Mouse (Mus musculus): ENCODE results near the gene Rpl27.
"Not testable (repeated sequence)": the region's sequence is repeated elsewhere in the genome, so short reads cannot be mapped to it uniquely, and the experiment has no call there.

Rpl27 gene

DNA sequence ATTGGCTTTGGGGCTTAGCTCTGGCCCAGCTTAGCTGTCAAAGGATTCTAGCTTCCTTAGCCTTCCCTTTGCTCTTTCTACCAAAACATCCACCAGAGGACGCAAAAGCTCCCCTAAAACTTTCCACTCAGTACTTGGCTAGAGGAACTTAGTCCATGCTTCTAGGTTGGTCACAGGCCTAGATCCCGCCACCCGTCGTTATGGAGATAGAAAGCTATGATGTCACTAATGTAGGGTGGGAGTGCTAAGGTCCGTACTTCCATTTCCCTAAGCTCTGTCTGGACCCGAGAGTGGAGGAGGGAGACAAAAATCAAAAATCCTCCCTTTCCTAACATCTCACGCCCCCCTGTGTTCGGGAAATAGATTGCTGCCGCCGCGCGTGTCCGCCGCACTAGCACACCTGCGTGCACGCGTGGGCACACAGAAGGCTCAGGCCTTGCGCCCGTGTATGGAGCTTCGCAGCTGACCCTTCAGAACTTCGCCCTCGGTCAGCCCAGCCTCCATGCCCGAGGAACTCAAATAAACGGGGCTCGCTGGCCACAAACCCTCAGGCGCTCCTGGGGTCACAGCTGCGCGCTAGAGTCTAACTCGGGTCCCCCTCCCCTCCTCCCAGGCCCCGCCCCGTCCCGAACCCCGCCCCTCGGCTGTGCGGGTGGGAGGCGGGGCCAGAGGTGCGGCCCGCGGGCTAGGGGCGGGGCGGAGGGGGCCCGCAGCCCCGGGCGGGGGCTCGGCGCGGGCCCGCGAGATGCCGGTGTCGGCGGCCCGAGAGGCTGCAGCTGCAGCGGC is 25.6 kb downstream of the Rpl27 start:
- ATAC-seq (ENCODE audit: low TSS enrichment), result peak; percentile 38

DNA sequence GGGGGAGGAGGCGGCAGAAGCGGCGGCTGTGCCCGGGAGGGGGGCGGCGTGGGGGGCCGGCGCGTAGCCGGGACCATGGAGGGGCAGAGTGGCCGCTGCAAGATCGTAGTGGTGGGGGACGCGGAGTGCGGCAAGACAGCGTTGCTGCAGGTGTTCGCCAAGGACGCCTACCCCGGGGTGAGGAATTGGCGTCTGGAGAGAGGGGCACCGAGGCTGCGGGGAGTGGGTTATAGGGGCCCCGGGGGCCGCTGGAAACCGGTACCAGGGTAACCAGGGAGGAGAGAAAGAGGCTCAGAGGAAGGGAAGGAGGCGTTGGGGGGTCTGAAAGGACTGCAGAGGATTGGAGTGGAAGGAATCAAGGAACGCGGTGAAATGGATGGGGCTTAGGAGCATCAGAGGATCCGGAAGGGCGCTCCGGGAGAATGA is 26.2 kb downstream of the Rpl27 start:
- ATAC-seq (ENCODE audit: low TSS enrichment), result no peak

DNA sequence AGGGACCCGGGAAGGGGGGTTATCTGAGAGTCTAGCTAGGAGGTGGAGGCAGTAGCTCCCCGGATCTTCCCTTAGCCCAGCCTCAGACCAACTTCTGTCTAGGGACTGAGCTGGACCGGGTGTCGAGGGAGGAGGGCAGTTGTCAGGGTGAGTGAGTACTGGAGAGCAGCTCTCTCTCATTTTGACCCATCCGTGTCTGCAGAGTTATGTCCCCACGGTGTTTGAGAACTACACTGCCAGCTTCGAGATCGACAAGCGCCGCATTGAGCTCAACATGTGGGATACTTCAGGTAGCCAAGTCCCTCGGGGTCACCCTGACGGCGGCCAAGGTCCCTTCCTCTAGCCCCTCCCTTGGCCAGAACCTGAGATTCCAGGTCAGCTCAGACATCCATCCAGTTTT is 26.6 kb downstream of the Rpl27 start:
- no peak for ATAC-seq (ENCODE audit: low TSS enrichment)

DNA sequence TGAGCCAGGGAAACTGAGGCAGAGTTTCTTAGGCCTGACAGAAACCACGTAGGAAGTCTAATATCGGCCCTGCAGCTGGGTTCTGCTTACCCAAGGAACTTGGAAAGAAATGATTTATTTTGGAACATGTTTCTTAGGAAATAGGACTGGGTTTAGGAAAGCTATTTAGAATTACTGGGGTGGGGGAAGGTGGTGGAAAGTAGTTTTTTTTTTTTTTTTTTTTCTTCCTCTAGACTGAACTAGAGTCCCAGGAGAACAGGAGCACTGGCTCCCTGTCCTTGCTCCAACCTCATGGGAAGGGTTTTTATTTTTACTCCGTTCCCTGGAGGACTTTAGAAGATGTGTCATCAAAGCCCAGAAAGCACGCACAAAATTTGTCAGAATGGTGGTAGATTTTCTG is 27.1 kb downstream of the Rpl27 start:
- no peak for ATAC-seq (ENCODE audit: low TSS enrichment)

DNA sequence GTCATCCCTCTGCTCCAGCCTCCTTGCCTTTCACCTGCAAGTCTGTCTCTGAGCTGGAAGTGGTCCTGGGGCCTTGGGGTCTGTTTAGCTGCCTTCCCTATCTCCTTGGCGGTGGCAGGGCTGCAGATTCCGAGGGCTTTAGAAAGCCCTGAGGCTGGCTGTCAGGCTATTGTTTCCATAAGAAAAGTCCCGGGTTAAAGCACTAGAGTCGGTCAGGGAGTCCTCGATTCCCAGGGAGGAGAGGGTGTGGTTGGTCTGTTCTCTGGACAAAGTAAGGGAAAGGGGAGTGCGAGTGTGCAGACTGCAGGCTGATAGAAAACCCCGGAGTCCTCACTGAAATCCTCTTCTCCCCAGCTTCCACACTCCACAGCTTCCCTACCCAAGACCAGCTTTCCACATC is 28.1 kb downstream of the Rpl27 start:
- ATAC-seq (ENCODE audit: low TSS enrichment), result no peak

DNA sequence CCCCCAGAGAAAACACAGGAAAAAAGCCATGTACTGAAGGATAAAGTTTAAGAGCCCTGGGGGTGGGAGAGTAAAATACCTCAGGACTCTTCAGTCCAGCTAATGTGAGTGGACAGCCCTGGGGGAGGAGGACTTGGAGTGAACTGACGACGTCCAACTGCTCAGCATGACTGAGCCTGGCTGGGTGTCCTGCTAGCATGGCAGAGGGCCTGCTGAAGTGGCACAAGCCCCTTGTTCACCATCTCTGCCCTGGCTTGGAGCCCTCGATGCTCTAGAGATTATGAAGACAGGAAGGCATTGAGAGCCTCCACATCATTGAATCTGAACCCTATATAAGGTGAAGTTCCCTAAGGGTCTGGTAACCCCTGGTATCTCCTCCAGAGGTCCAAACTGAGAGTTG is 29.8 kb downstream of the Rpl27 start:
- no peak for ATAC-seq (ENCODE audit: low TSS enrichment)

DNA sequence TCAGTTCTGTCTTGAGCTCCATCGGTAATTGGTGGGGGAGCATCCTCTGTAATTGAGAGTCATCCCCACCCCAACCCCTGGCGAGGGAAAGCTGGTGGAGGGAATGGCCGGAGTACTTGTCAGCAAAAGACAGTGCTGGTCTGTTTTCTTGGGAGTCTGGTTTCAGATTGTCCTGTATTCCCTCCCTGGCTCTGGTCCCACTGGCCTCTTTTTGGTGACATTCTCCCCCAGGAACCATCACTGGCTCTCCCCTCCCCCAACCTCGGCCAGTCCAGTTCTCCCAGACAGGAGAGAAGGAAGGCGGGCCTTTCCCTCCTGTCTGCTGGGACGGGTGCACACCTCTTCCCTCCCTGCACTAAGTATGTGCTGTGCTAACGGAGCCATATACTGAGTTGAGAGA is 30.2 kb downstream of the Rpl27 start:
- no peak for ATAC-seq (ENCODE audit: low TSS enrichment)

DNA sequence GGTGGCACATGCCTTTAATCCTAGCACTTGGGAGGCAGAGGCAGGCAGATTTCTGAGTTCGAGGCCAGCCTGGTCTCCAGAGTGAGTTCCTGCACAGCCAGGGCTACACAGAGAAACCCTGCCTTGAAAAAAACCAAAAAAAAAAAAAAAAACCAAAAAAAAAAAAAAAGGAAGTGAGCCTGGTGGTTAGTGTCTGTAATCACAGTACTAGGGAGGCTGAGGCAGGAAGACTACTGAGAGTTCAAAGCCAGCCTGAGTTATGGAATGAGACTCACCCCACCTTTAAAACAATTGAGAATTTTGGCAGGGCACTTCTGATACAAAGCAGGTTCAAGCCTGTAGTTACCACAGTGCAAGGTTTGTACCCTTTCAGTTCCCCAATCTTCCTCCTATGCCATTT is 31.6 kb downstream of the Rpl27 start:
- not testable (repeated sequence) for ATAC-seq (ENCODE audit: low TSS enrichment)

DNA sequence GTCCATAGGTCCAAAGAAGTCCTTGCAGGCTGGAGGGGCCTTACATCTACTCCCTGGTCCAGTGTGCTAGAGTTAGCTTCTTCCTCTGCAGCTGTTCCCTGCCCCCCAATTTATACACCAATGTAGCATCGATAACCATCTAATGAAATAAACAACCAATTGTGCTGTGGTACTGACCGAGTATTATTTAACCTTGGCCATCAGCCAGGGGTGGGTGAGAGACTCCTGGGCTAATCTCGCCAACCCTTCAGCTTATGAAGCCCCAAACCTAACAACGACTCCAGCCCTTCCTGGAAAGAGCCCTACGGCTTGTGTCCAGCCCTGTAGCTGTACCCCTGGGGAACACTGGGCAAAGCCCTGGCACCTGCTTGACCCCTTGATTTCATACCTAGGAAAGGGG is 32.2 kb downstream of the Rpl27 start:
- ATAC-seq (ENCODE audit: low TSS enrichment), result no peak

DNA sequence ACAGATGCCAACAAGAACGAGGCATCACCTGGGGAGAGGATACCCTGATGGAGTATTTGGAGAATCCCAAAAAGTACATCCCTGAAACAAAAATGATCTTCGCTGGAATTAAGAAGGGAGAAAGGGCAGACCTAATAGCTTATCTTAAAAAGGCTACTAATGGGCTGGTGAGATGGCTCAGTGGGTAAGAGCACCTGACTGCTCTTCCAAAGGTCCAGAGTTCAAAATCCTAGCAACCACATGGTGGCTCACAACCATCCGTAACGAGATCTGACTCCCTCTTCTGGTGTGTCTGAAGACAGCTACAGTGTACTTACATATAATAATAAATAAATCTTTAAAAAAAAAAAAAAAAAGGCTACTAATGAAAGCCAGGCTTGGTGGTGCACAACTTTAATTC is 34.3 kb downstream of the Rpl27 start:
- ATAC-seq (ENCODE audit: low TSS enrichment), result not testable (repeated sequence)

DNA sequence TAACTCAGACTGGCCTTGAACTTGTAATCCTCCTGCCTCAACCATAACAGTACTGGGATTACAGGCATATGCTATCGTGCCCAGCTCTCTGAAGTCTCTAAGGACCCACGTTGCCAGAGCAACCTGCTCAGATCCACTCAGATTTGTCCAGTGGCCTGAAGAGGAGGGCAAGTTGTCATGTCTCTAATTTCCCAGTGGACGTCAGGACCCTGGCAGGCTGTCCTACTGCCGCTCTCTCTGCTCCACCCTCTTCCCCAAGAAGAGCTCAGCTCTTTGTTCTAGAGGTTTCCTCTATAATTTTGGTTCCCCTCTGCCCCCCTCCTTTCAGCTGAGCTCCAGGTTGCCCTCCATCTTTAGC is 35.1 kb downstream of the Rpl27 start:
- no peak for ATAC-seq (ENCODE audit: low TSS enrichment)

DNA sequence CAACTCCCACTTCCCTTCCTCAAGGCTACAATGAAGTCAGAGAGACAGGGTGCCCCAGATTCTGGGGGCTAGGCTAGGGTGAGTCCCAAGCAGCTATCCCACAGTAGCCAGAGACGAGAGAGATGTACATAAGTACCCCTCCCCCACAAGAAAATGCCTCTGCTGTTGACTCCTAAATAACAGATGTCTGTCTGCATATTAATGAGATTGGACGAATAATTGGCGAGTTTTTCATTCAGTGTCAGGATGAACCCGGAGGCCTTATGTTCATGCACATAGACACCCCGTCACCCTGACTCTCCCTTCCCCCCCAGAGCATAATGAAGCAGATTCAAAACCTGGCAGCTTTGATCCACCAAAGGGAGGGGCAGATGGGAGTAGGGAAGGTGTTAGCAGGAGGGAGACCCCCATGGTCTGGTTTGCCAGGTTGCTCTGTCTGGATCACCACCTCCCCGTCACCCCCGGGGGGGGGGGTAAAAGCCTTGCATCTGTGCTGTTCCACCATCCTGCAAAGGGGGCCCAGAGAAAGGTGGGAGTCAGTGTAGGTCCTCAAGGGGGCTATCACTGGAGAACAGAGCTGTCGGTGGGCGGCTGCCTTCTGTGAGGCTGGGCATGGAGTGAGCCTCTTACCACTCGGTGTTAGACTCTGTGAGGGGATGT is 35.6 kb downstream of the Rpl27 start:
- ATAC-seq (ENCODE audit: low TSS enrichment), result no peak

DNA sequence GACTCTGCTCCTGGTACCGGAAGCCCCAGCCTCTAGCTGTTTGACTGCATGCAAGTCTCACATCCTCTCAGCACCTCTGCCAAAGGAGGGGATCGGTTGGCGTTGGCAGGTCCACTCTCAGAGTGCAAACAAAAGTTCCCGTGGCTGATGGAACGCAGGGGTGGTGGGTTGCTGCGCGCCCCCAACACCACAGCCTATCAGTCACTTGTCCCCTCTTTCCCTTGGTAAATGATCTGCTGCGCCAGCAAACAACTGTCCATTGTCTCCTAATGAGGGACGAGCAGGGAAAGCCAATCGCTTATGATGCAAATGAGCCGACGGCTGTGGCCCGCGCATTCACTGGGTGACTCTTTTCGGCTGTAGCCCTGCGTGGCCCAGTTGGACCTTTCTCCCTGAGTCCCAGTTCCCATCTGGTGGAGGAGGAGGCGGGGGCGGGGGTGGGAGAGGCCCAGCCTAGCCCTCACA is 37.1 kb downstream of the Rpl27 start:
- no peak for ATAC-seq (ENCODE audit: low TSS enrichment)

DNA sequence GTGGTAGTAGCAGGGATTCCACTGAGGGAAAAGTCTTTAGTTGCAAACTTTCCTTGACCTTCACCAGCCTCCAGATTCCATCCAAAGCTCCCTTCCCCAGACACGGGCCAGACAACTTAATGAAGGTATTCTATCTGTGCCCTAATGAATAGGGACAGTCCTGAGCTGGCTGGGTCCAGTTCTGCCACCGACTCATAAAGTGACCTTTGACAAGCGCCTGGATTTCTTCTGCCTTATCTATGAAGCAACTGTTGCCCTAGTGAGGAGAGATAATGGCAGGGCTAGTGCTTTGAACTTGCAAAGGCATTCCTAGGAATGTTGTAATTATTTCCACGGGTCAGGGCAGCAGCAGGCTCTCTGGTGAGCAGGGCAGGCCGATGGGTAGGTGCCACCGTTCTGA is 38.8 kb downstream of the Rpl27 start:
- ATAC-seq (ENCODE audit: low TSS enrichment), result no peak

DNA sequence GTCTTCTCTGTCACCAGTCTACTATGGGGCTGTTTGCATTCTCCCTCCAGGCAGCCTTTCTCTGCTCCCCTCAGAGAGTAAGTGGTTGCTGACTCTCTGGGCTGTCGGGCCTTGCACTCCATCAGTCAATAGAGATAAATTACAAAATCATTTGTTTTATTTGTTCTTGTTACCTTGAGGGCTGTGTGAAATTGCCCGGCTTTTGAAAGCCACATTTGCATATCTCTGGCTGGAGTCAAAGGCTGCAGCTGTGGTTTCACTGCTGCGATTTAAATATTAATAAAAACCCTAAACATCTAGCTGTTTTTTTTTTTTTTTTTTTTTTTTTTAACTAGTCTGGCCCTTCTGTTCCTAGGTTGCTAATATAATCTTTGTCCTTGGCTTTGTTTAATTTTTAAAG is 41.7 kb downstream of the Rpl27 start:
- ATAC-seq (ENCODE audit: low TSS enrichment), result no peak

DNA sequence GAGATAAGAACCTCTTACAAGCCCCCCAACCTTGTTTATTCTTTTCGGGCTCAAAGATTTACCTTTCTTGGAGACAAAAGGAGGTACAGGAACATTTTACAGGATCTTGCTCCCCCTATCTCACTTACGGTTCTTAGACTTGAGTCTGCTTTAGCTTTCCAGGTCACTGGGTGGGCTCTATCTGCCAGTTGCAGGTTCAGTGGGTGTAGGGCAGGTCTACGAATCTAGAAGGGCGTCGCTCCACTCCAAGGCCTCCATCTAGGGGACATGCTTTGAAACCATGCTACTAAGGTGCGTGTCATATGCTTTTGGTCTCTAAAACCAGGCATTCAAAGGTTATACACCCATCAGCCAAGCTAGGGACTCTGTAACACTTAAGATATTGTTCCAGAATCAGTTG is 42.1 kb downstream of the Rpl27 start:
- ATAC-seq (ENCODE audit: low TSS enrichment), result no peak

DNA sequence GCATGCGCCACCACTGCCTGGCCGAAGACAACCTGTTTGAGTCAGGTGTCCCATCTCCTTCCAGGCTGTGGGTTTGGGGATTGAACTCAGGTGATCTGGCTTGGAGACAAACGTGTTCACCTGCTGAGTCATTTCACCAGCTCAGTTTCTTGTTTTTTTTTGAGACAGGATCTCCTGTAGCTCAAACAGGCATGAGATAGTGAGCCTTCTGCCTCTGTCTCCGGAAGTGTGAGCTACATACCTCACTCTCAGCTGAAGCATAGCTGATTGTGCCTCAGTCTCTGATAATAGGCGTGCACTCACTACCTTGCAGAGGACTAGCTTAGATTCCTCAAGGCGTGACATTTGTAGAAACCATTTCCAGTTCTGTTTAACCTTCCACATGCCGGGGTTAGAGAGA is 42.7 kb downstream of the Rpl27 start:
- no peak for ATAC-seq (ENCODE audit: low TSS enrichment)

DNA sequence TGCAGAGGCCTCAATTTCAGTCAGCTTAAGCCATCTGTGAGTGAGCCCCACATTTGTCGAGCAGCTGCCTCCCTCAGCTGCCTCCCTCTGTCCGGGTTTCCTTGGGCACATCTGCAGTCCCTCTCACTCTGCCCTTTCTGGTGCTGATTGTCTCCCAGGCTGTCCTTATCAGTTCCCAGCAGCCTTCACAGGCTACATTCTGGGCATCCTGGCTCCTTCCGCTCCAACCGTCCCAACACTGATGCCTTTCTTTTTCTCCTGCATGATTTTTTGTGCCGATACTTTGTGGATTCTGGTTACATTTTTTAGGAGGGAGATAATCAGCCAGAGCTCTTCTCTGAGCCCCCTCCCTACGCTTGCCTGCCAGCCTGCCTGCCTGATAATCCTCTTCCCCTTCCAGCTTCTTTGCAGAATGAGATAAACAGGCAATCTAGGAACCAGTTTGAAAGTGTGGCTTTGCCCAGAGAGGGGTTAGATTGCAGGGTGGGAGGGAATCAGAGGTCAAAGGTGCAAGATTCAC is 43.5 kb downstream of the Rpl27 start:
- ATAC-seq (ENCODE audit: low TSS enrichment), result no peak

DNA sequence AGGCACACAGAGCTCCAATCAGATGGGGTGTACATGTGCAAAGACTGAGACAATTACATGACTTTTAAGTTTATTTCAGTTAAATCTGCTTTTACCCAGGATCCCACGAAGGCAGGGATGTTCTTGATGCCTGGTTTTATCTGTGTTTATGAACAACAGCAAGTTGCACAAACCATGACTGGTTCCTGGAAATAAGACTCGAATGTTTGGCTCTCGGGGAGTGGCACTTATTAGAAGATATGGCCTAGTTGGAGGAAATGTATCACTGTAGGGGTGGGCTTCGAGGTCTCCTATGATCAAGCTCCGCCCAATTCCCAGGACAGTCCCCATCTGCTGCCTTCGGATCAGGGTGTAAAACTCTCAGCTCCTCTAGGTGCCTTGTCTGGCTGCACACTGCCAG is 44.0 kb downstream of the Rpl27 start:
- ATAC-seq (ENCODE audit: low TSS enrichment), result no peak
